Comparison of ENCODE assay signal across 25 mouse cellular contexts in the genomic region with DNA sequence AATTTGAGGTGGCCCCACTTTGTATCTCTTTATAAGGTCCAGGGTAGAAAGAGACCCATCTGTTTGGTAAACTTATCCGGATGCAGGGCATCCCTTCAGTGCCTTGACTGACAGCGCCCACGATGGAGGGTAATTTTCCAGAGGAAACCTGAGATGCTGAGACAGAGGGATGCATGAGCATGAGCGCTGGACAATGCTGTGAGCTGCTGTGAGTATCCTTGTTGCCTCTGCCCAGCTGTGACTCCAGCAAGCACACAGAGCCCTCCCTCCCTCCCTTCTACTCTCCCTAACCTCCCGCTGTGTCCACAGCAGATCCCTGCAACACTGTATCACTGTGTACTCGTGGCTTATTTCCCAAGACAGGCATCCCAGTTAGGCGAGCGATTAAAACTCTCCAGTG. TPM values are rescaled to one million over a fixed set of nuclear protein-coding genes. Genes with fewer than 3 reads are reported as not detected.
A peak's percentile ranks its signal among the peaks of the same experiment; 100 is the strongest.
DNase-seq lines count a peak whose midpoint lies in the region; ATAC-seq lines count a peak whose summit lies in the region.
"Had no signal": no experiment of that assay in that cellular context is flagged by ENCODE, and none has a peak within 500 bp of the region (broad histone marks: within the 10 kb centered on the region; RNA-seq: fewer than 3 reads in every experiment).

No protein-coding gene starts in this region.

- H3K4me3 ChIP-seq in kidney, embryonic 16.5 days (ENCODE audit: low read length) = no peak overlapping the region
- H3K4me3 ChIP-seq: embryonic facial prominence, embryonic 12.5 days; embryonic facial prominence, embryonic 15.5 days; gastrocnemius, adult 2 months; hindbrain, embryonic 12.5 days; hindbrain, embryonic 15.5 days had no signal

- DNase-seq in embryo, embryonic 10 days (ENCODE audit: low spot score) = peak; percentile 10
- DNase-seq in embryo, embryonic 9.5 days (ENCODE audit: extremely low spot score) = no peak
- no peak for DNase-seq in kidney, adult 18-20 months
- DNase-seq in retina, postnatal 1 day = peak; percentile 26
- DNase-seq in retina, embryonic 14.5 days (ENCODE audit: low spot score) = no peak
- DNase-seq: adrenal gland, adult 8-10 months; adrenal gland, postnatal 25 days; cerebellum, adult 11-12 months; cerebellum, adult 8-10 months; cerebellum, postnatal 10 days; cerebellum, postnatal 36 days; forebrain, postnatal 0 days; gastrocnemius, adult 2 months; gastrocnemius, postnatal 14 days; heart, adult 11 months had no signal

- no peak overlapping the region for H3K27ac ChIP-seq in kidney, embryonic 16.5 days (ENCODE audit: low read length)
- H3K27ac ChIP-seq: embryonic facial prominence, embryonic 12.5 days; embryonic facial prominence, embryonic 15.5 days; gastrocnemius, adult 2 months; hindbrain, embryonic 12.5 days; hindbrain, embryonic 15.5 days had no signal

- no peaks in the 10 kb centered on the region for H3K27me3 ChIP-seq in kidney, embryonic 16.5 days (ENCODE audit: insufficient read depth, low read length)
- H3K27me3 ChIP-seq: embryonic facial prominence, embryonic 12.5 days; embryonic facial prominence, embryonic 15.5 days; hindbrain, embryonic 12.5 days; hindbrain, embryonic 15.5 days had no signal

- H3K36me3 ChIP-seq in kidney, embryonic 16.5 days (ENCODE audit: insufficient read depth, low read length) = no peaks in the 10 kb centered on the region
- H3K36me3 ChIP-seq: embryonic facial prominence, embryonic 12.5 days; embryonic facial prominence, embryonic 15.5 days; hindbrain, embryonic 12.5 days; hindbrain, embryonic 15.5 days had no signal

- 38% methylated on average over 8 of the region's 8 CpGs for WGBS in kidney, embryonic 16.5 days

- peak; percentile 57 for ATAC-seq in kidney, embryonic 16.5 days (ENCODE audit: low FRiP score, low TSS enrichment)
- ATAC-seq: activated CD4-positive, CD25-positive, alpha-beta regulatory T cell, adult 4 months; forebrain, embryonic 14.5 days; forebrain, postnatal 0 days had no signal

- no peaks in the 10 kb centered on the region for H3K9me3 ChIP-seq in kidney, embryonic 16.5 days (ENCODE audit: low read length)
- H3K9me3 ChIP-seq: embryonic facial prominence, embryonic 12.5 days; embryonic facial prominence, embryonic 15.5 days; hindbrain, embryonic 12.5 days; hindbrain, embryonic 15.5 days had no signal

- H3K4me2 ChIP-seq in kidney, embryonic 16.5 days (replicated peaks; ENCODE audit: low read depth, low read length) = no peak overlapping the region
- H3K4me2 ChIP-seq: embryonic facial prominence, embryonic 12.5 days; embryonic facial prominence, embryonic 15.5 days; heart, embryonic 11.5 days; hindbrain, embryonic 12.5 days; hindbrain, embryonic 15.5 days had no signal

- H3K9ac ChIP-seq in kidney, embryonic 16.5 days (replicated peaks; ENCODE audit: low read length) = no peak overlapping the region
- H3K9ac ChIP-seq: embryonic facial prominence, embryonic 12.5 days; embryonic facial prominence, embryonic 15.5 days; forebrain, postnatal 0 days; hindbrain, embryonic 12.5 days; hindbrain, embryonic 15.5 days had no signal

- H3K4me1 ChIP-seq in kidney, embryonic 16.5 days (ENCODE audit: insufficient read depth, low read length) = no peaks in the 10 kb centered on the region
- H3K4me1 ChIP-seq: embryonic facial prominence, embryonic 15.5 days had no signal

RNA-seq across cellular contexts. Expression of a gene that starts 40.9 kb away (rescaled TPM):
- polyA plus RNA-seq in kidney, embryonic 16.5 days (2015; fragmentation: Nextera tagmentation; extraction: Ambion mirVana) = 0.05 TPM in 1 of 2 replicates, not detected in the other
- polyA plus RNA-seq: activated CD4-positive, CD25-positive, alpha-beta regulatory T cell, adult 4 months; heart, embryonic 14.5 days; heart, postnatal 0 days had no signal

Comparison
In these comparisons a context has a peak if more than half of its experiments do, and no peak if none do; other contexts are left out.
1. DNase-seq: peak in embryo, embryonic 10 days (single experiment) and retina, postnatal 1 day (single experiment); none in embryo, embryonic 9.5 days (single experiment), kidney, adult 18-20 months (single experiment) and retina, embryonic 14.5 days (single experiment).